Mouse (Mus musculus) intestine, embryonic 14.5 days (tissue): ENCODE data around the gene Gm10799. TPM values are rescaled to one million over a fixed set of nuclear protein-coding genes. Genes with fewer than 3 reads are reported as not detected.
A peak's percentile ranks its signal among the peaks of the same experiment; 100 is the strongest.
"Not testable (repeated sequence)": the region's sequence is repeated elsewhere in the genome, so short reads cannot be mapped to it uniquely, and the experiment has no call there.

Experiments
- ATAC-seq: fragments of 200-750 bp; cut with Nextera tagmentation; replicated peaks from 2 replicates; pipeline ENCODE4 v1.8.0; 2017; ENCODE audit warnings: low read depth, moderate number of reproducible peaks, moderate TSS enrichment, moderate library complexity; ENCODE audit not compliant: low FRiP score, low TSS enrichment
- DNase-seq: peaks from one replicate; pipeline ENCODE4 v3.0.0-alpha.2; 2018; ENCODE audit warnings: low spot score
- H3K27ac ChIP-seq: fragments of 300-500 bp; sonication (generic); 2 replicates; pipeline ENCODE4 v1.5.1; 2014; ENCODE audit warnings: low read depth, mild to moderate bottlenecking, control low read depth
- H3K27me3 ChIP-seq: fragments of 300-500 bp; sonication (generic); replicated peaks from 2 replicates; pipeline ENCODE4 v1.6.1; 2014; ENCODE audit warnings: low read length, control low read depth; ENCODE audit not compliant: control insufficient read depth, insufficient read depth
- H3K36me3 ChIP-seq: fragments of 300-500 bp; sonication (generic); 2 replicates; pipeline ENCODE4 v1.6.1; 2014; ENCODE audit warnings: low read length, control low read depth; ENCODE audit not compliant: control insufficient read depth, insufficient read depth
- H3K4me1 ChIP-seq: fragments of 300-500 bp; sonication (generic); replicated peaks from 2 replicates; pipeline ENCODE4 v1.6.1; 2014; ENCODE audit warnings: low read length, control low read depth, mixed read lengths; ENCODE audit not compliant: control insufficient read depth, insufficient read depth
- H3K4me2 ChIP-seq: fragments of 300-500 bp; sonication (generic); 2 replicates; pipeline ENCODE4 v1.6.1; 2014; ENCODE audit warnings: low read length
- H3K4me3 ChIP-seq: fragments of 300-500 bp; sonication (generic); 2 replicates; pipeline ENCODE4 v1.5.1; 2014; ENCODE audit warnings: low read depth, low read length, control low read depth, mixed read lengths
- H3K9ac ChIP-seq: fragments of 300-500 bp; sonication (generic); 2 replicates; pipeline ENCODE4 v1.6.1; 2014; ENCODE audit warnings: mild to moderate bottlenecking, low read length
- H3K9me3 ChIP-seq: fragments of 300-500 bp; sonication (generic); 2 replicates; pipeline ENCODE4 v1.6.1; 2016; ENCODE audit warnings: low read length, control low read depth; ENCODE audit not compliant: control insufficient read depth
- WGBS: fragments of 180-500 bp; shearing (Covaris S2); extraction: QIAGEN DNeasy Blood & Tissue Kit; methylation state at CpG from one replicate; pipeline ENCODE4 v1.1.7; 2014; 5-methylcytosine and 5-hydroxymethylcytosine counted together
- polyA plus RNA-seq: library from polyadenylated mRNA; unstranded; fragments of >200 nt; fragmentation: Nextera tagmentation; extraction: Ambion mirVana; gene quantifications from 2 replicates; pipeline ENCODE4 v1.2.1, GENCODE M21; 2014

Gm10799 gene
- polyA plus RNA-seq = not detected in 2 replicates

DNA sequence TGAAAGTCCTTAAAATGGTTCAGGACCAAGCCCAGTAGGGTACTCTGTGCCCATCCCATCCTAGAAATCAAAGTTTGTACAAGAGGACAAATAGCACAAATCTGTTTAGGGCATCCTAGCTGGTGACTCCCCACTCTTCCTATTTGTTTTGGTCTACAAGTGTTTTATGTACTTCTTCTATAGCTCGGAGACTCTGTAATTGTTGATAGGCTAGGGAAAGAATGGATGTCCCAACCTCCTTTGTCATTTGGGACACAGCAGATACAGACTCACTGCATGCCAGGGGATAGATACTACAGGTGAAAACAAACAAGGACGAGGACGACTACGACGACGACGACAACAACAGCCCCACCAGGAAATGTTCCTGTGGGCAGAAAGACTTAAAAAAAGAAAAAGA lies at the start of gene Gm10799:
Gm10799 (minus strand) TSS at position 101 of the 400 bp plus-strand sequence.
- H3K4me3 ChIP-seq, H3K9me3 ChIP-seq, DNase-seq, H3K4me1 ChIP-seq, H3K27ac ChIP-seq, ATAC-seq, H3K27me3 ChIP-seq, H3K36me3 ChIP-seq, H3K9ac ChIP-seq, H3K4me2 ChIP-seq: not testable (repeated sequence)
- 73% methylated on average over 7 of the region's 7 CpGs for WGBS

DNA sequence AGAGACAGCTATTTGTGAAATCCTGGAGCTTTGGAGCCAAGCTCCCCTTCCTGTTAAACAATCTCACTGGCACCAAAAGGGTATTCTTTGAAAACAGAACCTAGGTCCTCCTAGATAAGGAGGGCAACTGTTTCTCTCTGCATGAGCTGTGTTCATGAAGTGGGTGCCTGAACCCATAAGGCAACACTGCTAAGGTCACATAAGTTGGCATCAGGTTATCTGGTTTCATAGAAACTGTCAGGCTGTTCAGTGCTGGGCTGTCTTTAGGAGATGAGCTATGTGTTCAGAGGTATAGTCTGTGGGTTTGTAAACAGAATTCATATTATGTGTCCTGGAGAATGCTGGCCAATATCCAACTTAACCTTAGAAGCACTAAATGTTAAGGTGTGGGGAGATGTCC lies 48.8 kb upstream of the Gm10799 start:
- H3K27ac ChIP-seq, ATAC-seq, H3K9ac ChIP-seq, H3K4me1 ChIP-seq, H3K4me2 ChIP-seq, H3K36me3 ChIP-seq, H3K27me3 ChIP-seq, H3K4me3 ChIP-seq, DNase-seq, H3K9me3 ChIP-seq: not testable (repeated sequence)

DNA sequence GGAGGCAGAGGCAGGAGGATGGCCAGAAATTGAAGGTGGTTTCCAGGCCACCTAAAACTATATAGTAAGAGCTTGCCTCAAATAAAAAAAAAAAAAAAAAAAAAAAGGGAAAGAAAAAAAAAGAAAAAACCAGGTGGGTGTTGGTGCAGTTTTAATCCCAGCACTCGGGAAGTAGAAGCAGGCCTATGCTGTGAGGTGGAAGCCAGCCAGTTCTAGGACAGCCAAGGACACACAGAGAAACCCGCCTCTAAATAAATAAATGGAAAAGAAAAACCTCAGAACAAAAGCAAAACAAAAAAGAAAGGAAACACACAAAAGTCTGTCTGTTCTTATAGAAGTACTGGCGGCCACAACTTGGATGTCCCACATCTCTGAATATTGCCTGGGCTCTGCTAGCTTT lies 46.5 kb upstream of the Gm10799 start:
- H3K9ac ChIP-seq = no peak overlapping the region
- H3K27ac ChIP-seq = no peak overlapping the region
- H3K4me2 ChIP-seq = no peak overlapping the region
- no peaks in the 10 kb centered on the region for H3K27me3 ChIP-seq
- ATAC-seq (no peak), DNase-seq (no peak)
- H3K36me3 ChIP-seq = no peaks in the 10 kb centered on the region; the same call in 1 of the 2 replicates
- H3K9me3 ChIP-seq = no peaks in the 10 kb centered on the region
- WGBS = 83% methylated on average over 3 of the region's 3 CpGs
- no peak overlapping the region for H3K4me3 ChIP-seq
- no peaks in the 10 kb centered on the region for H3K4me1 ChIP-seq

DNA sequence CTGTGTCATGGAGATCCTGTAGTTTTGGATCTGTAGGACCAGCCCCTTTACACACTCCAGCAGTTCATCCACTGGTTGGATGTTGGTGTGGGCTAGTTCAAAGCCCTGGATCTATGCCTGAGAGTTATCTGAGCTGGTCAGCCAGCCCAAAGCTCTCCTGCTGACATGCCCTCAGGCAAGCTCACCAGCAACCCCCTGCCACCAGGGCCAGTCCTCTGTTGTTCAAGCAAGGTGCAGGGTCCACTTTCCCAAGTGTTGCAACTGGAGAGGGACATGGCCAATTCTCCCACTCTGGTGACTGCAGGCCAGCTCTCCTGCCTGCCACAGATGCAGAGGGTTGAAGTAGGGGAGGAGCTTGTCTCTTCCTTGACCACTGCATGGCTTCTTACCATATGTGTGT lies 45.2 kb upstream of the Gm10799 start:
- not testable (repeated sequence) for H3K27ac ChIP-seq, H3K4me1 ChIP-seq, H3K9me3 ChIP-seq, DNase-seq, H3K9ac ChIP-seq, H3K36me3 ChIP-seq, H3K4me2 ChIP-seq, H3K4me3 ChIP-seq, ATAC-seq, H3K27me3 ChIP-seq

DNA sequence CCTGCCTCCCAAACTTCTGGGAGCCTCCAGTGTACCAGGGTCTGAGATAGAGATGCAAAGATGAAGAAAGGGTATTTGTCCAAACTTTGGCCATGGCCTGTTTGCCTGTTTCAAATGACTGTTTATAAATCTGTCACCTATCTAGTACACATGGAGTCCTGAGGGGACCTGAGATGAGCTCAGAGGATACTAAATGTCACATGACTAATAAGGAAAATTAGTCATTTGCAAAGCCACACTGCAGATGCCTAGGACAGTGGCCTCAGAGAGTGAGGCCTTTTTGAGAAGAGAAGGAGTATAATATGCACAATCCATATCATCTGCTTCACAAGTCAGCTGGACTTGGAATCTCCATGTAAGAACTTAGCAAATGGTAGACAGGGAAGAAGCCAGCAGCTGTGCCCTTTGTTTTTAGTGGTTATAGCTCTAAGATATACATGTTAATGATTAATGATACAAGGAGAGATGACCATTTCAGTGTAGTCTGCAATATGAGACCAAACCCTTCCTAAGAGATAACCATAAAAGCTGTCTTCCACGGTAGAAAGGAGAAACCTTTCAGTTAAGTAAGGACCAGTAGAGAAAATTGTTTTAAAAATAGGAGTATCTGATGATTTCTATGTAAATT lies 42.9 kb upstream of the Gm10799 start:
- H3K36me3 ChIP-seq, H3K4me1 ChIP-seq, H3K27me3 ChIP-seq, H3K4me3 ChIP-seq, H3K9me3 ChIP-seq, H3K4me2 ChIP-seq, ATAC-seq, H3K27ac ChIP-seq, DNase-seq, H3K9ac ChIP-seq: not testable (repeated sequence)
- no CpG with 5 or more reads among the region's 1 CpGs for WGBS

DNA sequence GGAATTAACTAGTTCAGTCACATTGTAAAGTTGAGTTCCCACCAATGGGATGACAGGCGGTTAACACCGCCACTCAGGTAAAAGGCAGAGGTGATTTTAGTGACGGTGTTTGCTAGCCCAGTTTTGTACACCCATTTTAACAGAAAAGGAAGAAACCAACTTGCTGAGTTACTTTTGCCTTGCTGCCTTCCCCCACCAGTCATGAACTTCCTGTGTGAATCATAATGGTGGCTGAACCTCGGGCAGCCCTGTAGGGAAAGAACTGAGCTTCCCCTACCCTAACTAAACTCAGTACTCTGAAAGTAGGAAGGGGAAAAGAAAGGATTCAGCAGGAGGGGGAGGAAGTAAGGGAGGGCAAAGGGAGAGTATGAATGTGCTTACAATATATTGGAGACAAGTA lies 41.7 kb upstream of the Gm10799 start:
- Histone ChIP-seq H3K4me1 (peaks cover 3% of the 10 kb centered on the region; the same call in 1 of the 2 replicates), H3K4me2 (no peak overlapping the region), H3K9ac (no peak overlapping the region), H3K4me3 (no peak overlapping the region), H3K9me3 (no peaks in the 10 kb centered on the region), H3K27ac (no peak overlapping the region), H3K27me3 (no peaks in the 10 kb centered on the region), H3K36me3 (no peaks in the 10 kb centered on the region; the same call in 1 of the 2 replicates)
- no peak for DNase-seq
- WGBS = 86% methylated on average over 4 of the region's 4 CpGs
- ATAC-seq = no peak

DNA sequence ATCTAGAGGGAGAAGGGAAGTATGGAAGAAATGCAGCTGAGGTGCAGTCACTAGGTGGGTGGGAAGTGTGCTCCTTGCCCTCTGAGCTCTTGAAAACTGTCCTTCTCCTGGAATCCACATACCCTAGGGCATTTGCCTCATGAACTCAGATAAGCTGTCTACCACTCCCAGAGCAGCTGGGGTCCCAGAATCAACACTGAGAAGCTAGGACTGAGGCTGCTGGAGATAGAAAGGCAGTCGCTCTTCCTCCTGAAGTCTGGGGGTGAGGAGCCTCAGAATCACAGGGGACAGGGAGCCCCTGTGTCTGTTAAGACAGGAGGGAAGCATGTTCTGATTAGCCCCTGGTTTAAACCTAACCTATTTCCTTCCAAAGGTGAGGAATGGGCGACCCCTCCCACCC lies 41.2 kb upstream of the Gm10799 start:
- H3K27me3 ChIP-seq = no peaks in the 10 kb centered on the region
- DNase-seq (peak; percentile 50), ATAC-seq (no peak)
- H3K27ac ChIP-seq = no peak overlapping the region
- H3K36me3 ChIP-seq = no peaks in the 10 kb centered on the region; the same call in 1 of the 2 replicates
- peaks cover 3% of the 10 kb centered on the region; the same call in 1 of the 2 replicates for H3K4me1 ChIP-seq
- WGBS = 77% methylated on average over 2 of the region's 2 CpGs
- no peak overlapping the region for H3K4me3 ChIP-seq
- no peak overlapping the region for H3K9ac ChIP-seq
- no peak overlapping the region for H3K4me2 ChIP-seq
- H3K9me3 ChIP-seq = no peaks in the 10 kb centered on the region

DNA sequence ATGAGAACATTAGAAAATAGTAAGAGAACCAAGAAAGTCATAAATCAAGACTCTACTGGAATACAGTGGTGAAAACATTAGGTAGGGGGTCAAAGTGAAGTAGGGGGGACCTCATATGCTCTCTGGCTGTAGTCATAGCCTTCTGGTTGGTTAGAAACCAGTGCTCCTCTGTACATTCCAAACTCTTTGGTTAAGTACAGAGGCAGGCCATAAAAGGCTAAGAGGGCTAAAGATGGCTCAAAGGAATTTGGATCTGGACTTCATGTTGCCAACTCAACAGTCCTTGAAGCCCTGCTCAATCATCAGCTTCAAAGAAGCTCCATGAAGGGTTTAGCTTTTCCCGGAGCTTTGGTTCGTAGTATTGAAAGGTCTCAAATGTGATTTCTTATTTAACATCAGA lies 40.7 kb upstream of the Gm10799 start:
- WGBS = 74% methylated on average over 2 of the region's 2 CpGs

DNA sequence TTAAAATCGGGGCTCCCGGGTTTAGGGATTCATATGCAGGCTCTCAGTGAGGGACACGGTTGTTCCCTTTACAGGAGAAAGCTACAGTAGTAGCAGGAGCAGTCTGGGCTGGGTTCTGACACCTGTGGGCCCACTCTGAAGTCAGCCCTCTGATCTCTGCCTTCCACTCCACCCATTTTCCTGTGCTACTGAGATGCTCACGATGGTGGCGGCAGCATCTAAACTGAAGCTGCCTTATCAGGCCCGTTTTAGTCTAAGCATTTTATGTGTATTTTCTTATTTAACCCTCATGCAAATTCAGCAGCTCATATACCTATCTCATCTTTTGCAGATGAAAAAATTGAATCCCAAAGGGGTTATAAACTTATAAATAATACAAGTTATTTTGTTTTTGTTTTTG lies 36.5 kb upstream of the Gm10799 start:
- Histone ChIP-seq H3K9me3 (no peaks in the 10 kb centered on the region), H3K27me3 (no peaks in the 10 kb centered on the region), H3K27ac (no peak overlapping the region), H3K4me3 (no peak overlapping the region), H3K36me3 (no peaks in the 10 kb centered on the region), H3K9ac (no peak overlapping the region), H3K4me2 (no peak overlapping the region), H3K4me1 (peaks cover 3% of the 10 kb centered on the region; the same call in 1 of the 2 replicates)
- ATAC-seq (no peak), DNase-seq (no peak)
- WGBS = 90% methylated on average over 6 of the region's 6 CpGs

More for the DNA sequence above, 40.7 kb upstream of the Gm10799 start:
- H3K4me1 ChIP-seq, H3K4me2 ChIP-seq, DNase-seq, H3K27ac ChIP-seq, H3K36me3 ChIP-seq, H3K27me3 ChIP-seq, H3K4me3 ChIP-seq, H3K9ac ChIP-seq, ATAC-seq, H3K9me3 ChIP-seq: not testable (repeated sequence)
